Mouse (Mus musculus): ENCODE results near the gene Mterf2. TPM values are rescaled to one million over a fixed set of nuclear protein-coding genes. Genes with fewer than 3 reads are reported as not detected.

Gene Mterf2
- 27.4 and 27.8 TPM in 2 replicates for polyA plus RNA-seq (2016; fragmentation: Nextera tagmentation; extraction: Ambion mirVana)

DNA sequence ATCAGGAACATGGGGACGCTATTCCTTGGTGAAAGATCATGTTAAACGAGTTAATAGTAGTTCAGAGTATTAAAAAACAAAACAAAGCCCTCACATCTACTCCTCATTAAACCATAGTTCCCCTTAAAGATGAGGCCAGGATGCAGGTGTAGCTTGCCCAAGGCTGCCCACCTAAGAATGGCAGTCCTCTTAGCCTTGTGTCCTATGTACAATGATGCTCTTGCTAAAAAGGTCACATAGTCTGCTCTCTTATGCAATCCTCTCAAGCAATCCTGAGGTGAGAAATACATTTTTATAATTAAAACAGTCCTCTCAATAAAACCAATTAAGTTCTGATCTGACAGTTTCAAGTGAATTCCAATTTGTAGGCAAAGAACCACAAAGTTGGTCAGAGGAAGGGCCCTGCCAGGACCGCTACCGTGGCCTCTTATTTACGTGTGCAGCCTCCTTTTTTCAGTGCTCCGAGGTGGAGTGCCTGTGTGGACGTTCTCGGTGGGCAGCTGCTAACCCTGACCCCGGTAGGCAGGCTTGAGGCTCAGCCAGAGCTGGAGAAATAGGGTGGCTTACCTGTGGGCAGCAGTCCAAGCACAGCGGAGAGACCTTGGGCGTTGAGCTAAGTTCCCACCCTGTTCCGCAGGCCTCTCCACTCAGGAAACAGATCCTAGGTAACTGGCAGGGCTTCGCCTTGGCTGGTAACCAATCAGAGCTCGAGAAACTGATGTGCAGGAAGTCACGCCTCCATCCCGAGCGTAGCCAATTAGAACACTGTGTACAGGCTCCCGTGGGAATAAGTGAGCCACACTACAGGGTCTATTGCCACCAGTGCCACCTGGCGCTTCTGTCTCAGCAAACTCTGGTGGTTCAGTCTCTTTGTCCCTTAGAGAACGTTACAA is at the start of gene Mterf2:
Gene Mterf2, minus strand, starts transcription at position 633 of the 893 bp plus-strand sequence.
- WGBS = 8% methylated on average over 20 of the region's 20 CpGs
- DNase-seq (ENCODE audit: low spot score) = peak; percentile 92
- Histone ChIP-seq H3K27ac (replicated peaks) (peak within 1 kb of the TSS; percentile 84), H3K4me3 (peak within 1 kb of the TSS; percentile 68), H3K9me3 (no peaks in the 10 kb centered on the region), H3K27me3 (replicated peaks; ENCODE audit: low read depth, poor library complexity, severe bottlenecking) (no peaks in the 10 kb centered on the region), H3K4me1 (peaks cover 15% of the 10 kb centered on the region), H3K36me3 (replicated peaks) (peaks cover 43% of the 10 kb centered on the region)

DNA sequence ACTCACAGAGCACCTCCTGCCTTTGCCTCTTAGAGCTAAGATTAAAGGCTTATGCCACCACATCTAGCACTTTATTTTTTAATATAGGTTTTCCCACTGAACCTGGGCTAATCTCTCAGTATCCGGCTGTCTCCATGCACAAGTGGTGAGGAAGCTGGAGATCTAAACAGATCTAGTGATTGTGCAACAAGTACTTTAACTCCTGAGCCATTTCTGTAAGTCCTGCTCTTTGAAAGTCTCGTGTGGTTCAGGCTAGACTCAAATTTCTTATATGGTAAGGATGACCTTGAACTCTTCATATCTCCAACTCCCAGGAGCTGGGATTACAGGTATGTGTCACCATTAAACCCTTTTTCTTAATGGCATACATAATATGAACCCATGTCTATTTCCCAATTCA is 48.8 kb upstream of the Mterf2 start:
- Histone ChIP-seq H3K4me3 (no peak overlapping the region), H3K4me1 (0 out of 2 replicates have a peak, but pooled peaks cover 6% of the 10 kb centered on the region), H3K27me3 (replicated peaks; ENCODE audit: low read depth, poor library complexity, severe bottlenecking) (no peaks in the 10 kb centered on the region), H3K27ac (replicated peaks) (no peak overlapping the region), H3K36me3 (replicated peaks) (no peaks in the 10 kb centered on the region), H3K9me3 (no peaks in the 10 kb centered on the region)
- no peak for DNase-seq (ENCODE audit: low spot score)
- 76% methylated on average over 2 of the region's 2 CpGs for WGBS

DNA sequence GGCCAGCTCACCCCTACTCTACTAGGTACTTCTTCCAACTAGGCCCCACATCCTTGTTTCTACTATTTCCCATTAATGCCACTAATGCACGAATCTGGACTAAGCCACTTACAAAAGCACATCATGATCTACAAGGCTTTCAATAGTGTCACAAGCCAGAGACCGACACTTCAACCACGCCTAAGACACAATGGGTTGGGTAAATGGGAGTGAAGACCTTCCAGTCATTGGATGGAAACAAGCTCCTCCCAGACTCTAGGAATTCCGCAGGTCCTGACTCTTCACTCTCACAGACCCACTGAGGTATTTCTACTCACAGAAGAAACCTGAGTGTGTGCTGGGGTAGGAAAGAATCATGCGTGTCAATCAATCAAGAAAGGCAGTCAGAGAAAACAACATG is 37.5 kb upstream of the Mterf2 start:
- H3K4me3 ChIP-seq = no peak overlapping the region
- WGBS = 90% methylated on average over 5 of the region's 5 CpGs
- 0 out of 2 replicates have a peak, but pooled peaks cover 3% of the 10 kb centered on the region for H3K4me1 ChIP-seq
- no peaks in the 10 kb centered on the region for H3K9me3 ChIP-seq
- no peak for DNase-seq (ENCODE audit: low spot score)
- no peaks in the 10 kb centered on the region for H3K36me3 ChIP-seq (replicated peaks)
- H3K27ac ChIP-seq (replicated peaks) = no peak overlapping the region
- no peaks in the 10 kb centered on the region for H3K27me3 ChIP-seq (replicated peaks; ENCODE audit: low read depth, poor library complexity, severe bottlenecking)

DNA sequence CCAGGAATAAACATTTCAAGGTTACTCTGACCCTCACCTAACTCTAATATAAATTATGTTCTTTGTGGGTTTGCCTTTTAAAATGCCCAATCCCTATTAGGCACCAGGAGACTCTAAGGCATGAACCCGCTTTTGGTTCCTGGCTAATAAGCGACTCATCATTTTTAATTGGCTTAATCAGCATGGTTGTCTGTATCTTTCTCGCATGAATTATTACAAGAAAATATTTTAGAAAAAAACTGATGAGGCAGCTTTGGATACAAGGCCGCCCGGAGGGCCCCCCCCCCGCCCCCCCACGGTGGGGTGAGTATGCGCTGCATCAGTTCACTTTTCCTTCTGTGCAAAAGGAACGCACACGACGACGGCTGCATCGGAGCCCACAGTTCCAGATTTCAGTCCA is 37.0 kb upstream of the Mterf2 start:
- 0 out of 2 replicates have a peak, but pooled peaks cover 3% of the 10 kb centered on the region for H3K4me1 ChIP-seq
- DNase-seq (ENCODE audit: low spot score) = no peak
- H3K36me3 ChIP-seq (replicated peaks) = no peaks in the 10 kb centered on the region
- 92% methylated on average over 13 of the region's 13 CpGs for WGBS
- H3K4me3 ChIP-seq = no peak overlapping the region
- H3K9me3 ChIP-seq = no peaks in the 10 kb centered on the region
- H3K27ac ChIP-seq (replicated peaks) = no peak overlapping the region
- H3K27me3 ChIP-seq (replicated peaks; ENCODE audit: low read depth, poor library complexity, severe bottlenecking) = no peaks in the 10 kb centered on the region

DNA sequence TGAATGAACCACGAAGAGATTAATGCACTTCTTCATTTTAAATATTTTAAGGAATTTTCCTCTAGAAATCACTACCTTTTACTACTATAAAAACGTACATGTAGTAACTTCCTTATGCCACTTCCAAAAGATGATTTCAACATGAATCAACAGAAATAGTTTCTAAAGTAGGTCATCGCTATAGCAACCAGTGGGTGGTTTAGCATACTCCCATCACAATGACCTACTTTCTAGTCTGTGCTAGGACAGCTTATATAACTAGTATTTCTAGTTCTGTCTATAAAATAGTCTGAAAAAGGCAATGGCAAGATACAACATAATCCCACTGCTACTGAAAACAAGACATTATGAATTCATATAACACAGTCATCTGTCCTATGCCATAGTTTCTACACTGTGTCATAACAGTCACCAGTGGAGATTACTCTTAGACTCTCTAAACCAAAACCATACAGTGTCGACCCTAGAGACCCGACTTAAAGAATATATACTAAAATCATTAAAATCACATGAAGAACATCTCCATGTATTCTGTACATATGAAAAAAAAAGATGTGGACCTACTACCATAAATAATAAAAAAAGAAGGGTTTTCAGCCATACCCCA is 34.0 kb upstream of the Mterf2 start:
- WGBS = 89% methylated on average over 5 of the region's 5 CpGs
- Histone ChIP-seq H3K27me3 (replicated peaks; ENCODE audit: low read depth, poor library complexity, severe bottlenecking) (no peaks in the 10 kb centered on the region), H3K4me1 (0 out of 2 replicates have a peak, but pooled peaks cover 3% of the 10 kb centered on the region), H3K4me3 (no peak overlapping the region), H3K9me3 (no peaks in the 10 kb centered on the region), H3K36me3 (replicated peaks) (no peaks in the 10 kb centered on the region), H3K27ac (replicated peaks) (no peak overlapping the region)
- no peak for DNase-seq (ENCODE audit: low spot score)

DNA sequence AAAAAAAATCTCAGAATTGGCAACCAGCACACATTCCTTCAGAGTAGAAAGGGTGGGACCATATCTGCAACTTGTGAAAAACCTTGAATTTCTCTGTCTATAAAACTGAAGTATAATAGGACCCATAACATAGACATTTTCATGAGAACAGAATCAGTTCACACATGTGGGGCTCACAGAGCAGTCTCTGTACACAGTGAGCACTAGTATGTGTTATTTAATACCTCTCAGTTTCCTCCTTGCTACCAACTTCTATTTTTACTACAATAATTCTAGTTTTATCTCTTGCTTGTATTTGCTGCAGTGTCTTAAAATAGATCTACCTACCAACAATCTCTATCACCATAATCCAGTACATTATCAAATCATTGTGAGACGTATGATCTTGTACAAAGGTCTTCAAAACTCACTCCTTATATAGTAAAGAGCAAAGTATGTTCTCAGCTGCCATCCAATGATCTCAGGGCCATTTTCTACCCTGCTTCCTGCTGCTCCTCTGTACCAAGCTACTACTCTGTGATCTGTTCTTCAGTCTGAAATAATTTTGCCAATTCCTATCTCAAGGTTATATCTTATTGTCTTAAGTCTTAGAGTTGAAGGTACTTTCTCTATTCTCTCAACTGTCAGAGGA is 32.3 kb upstream of the Mterf2 start:
- 0 out of 2 replicates have a peak, but pooled peaks cover 3% of the 10 kb centered on the region for H3K4me1 ChIP-seq
- no peak overlapping the region for H3K4me3 ChIP-seq
- H3K27ac ChIP-seq (replicated peaks) = no peak overlapping the region
- WGBS = 84% methylated on average over 1 of the region's 1 CpGs
- H3K9me3 ChIP-seq = no peaks in the 10 kb centered on the region
- 0 out of 2 replicates have a peak, but pooled peaks cover 2% of the 10 kb centered on the region for H3K36me3 ChIP-seq (replicated peaks)
- H3K27me3 ChIP-seq (replicated peaks; ENCODE audit: low read depth, poor library complexity, severe bottlenecking) = no peaks in the 10 kb centered on the region
- no peak for DNase-seq (ENCODE audit: low spot score)

DNA sequence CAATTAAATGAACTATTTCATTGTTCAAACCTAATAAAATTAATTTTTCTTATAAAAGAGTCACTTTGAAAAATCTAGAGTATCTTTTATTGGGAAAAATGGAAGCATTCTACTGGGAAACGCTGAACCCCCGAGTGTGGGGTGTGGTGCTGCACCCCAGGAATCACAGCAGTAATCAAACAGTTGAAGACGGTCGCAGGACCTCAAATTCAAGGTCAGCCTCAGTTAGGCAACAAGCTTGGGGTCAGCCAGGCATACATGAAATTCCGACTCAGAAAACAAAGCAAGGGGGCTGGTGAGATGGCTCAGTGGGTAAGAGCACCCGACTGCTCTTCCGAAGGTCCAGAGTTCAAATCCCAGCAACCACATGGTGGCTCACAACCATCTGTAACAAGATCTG is 29.6 kb upstream of the Mterf2 start:
- Histone ChIP-seq H3K9me3 (no peaks in the 10 kb centered on the region), H3K27ac (replicated peaks) (no peak overlapping the region), H3K4me1 (0 out of 2 replicates have a peak, but pooled peaks cover 3% of the 10 kb centered on the region), H3K27me3 (replicated peaks; ENCODE audit: low read depth, poor library complexity, severe bottlenecking) (no peaks in the 10 kb centered on the region), H3K4me3 (no peak overlapping the region), H3K36me3 (replicated peaks) (0 out of 2 replicates have a peak, but pooled peaks cover 2% of the 10 kb centered on the region)
- no peak for DNase-seq (ENCODE audit: low spot score)
- WGBS = 92% methylated on average over 7 of the region's 7 CpGs

DNA sequence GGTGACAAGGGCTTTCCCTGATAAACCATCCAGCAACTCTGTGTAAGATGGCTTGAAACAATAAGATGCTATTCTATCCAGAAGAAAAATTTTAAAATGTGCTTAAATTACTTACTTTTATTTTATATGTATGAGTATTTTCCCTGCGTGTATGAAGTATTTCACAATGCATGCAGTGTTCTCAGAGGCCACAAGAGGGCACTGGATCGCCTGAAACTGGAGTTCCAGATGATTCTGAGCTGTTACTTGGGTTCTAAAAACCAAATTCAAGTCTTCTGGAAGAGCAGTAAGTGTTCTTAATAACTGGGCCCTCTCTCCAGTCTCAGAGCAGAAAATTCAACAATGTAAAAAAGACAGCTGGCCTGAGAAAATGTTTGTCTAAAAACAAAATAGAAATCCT is 26.4 kb upstream of the Mterf2 start:
- H3K27ac ChIP-seq (replicated peaks) = no peak overlapping the region
- WGBS = 11% methylated on average over 2 of the region's 2 CpGs
- H3K9me3 ChIP-seq = no peaks in the 10 kb centered on the region
- no peaks in the 10 kb centered on the region for H3K4me1 ChIP-seq
- DNase-seq (ENCODE audit: low spot score) = peak; percentile 40
- no peaks in the 10 kb centered on the region for H3K27me3 ChIP-seq (replicated peaks; ENCODE audit: low read depth, poor library complexity, severe bottlenecking)
- H3K36me3 ChIP-seq (replicated peaks) = peaks cover 8% of the 10 kb centered on the region
- H3K4me3 ChIP-seq = no peak overlapping the region

DNA sequence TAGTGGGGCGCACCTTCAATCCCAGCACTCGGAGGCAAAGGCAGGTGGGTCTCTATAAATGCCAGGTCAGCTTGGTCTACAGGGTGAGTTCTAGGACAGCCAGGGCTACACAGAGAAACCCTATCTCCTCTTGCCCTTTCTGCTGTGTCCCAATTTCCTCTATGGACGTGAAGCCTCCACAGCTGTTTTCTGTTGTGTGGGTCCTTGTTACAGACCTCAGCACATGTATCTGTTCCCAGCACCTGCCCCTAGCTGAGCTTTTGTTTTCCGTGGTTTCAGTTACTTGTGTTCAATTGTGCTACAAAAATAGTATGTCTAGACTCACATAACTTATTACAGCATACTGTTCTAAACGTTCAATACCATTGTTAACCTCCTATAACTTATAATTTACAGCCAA is 21.4 kb upstream of the Mterf2 start:
- WGBS = 86% methylated on average over 5 of the region's 5 CpGs
- Histone ChIP-seq H3K4me1 (no peaks in the 10 kb centered on the region), H3K27me3 (replicated peaks; ENCODE audit: low read depth, poor library complexity, severe bottlenecking) (no peaks in the 10 kb centered on the region), H3K9me3 (no peaks in the 10 kb centered on the region), H3K36me3 (replicated peaks) (peaks cover 41% of the 10 kb centered on the region), H3K27ac (replicated peaks) (no peak overlapping the region), H3K4me3 (no peak overlapping the region)
- no peak for DNase-seq (ENCODE audit: low spot score)

DNA sequence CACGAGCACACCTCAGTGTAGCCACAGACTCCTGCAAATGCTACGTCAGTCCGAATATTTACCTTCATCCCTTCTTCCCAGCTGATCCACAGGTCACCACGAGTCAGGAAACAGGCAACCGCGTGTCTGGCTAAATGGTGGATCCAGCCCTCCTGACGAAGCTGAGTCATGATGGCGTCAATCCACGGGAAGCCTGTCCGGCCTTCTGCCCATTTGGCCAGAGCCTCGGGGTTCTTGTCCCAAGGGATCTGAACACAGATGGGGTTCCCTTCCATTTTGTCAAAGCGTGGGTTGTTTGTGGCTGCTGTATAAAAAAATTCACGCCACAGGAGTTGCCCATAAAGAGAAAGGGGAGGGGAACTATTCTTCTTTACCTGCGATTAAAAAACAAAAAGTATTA is 18.5 kb upstream of the Mterf2 start:
- WGBS = 90% methylated on average over 14 of the region's 14 CpGs
- no peaks in the 10 kb centered on the region for H3K4me1 ChIP-seq
- no peaks in the 10 kb centered on the region for H3K9me3 ChIP-seq
- peaks cover 69% of the 10 kb centered on the region for H3K36me3 ChIP-seq (replicated peaks)
- H3K27ac ChIP-seq (replicated peaks) = no peak overlapping the region
- no peak for DNase-seq (ENCODE audit: low spot score)
- H3K4me3 ChIP-seq = no peak overlapping the region
- no peaks in the 10 kb centered on the region for H3K27me3 ChIP-seq (replicated peaks; ENCODE audit: low read depth, poor library complexity, severe bottlenecking)

DNA sequence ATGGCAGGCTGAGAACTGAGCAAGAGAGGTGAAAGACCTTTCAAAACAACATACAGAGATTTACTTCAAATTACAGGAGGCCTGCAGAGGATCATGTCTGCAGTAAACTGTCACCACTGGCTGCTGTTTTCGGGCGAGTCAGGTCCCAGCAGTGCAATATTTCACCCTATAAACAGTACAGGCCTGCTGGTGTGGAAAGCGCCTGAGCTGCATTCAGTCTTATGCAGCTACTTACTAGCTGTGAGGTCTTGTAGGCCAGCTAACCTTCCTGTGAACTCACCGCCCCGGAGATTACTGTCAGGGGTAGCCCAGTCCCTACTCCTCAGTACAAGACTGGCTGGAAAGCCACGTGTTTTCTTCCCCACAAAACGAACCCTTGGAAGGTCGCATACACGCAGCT is 13.6 kb upstream of the Mterf2 start:
- H3K27ac ChIP-seq (replicated peaks) = no peak overlapping the region
- H3K36me3 ChIP-seq (replicated peaks) = peaks cover 57% of the 10 kb centered on the region
- no peak for DNase-seq (ENCODE audit: low spot score)
- no peaks in the 10 kb centered on the region for H3K27me3 ChIP-seq (replicated peaks; ENCODE audit: low read depth, poor library complexity, severe bottlenecking)
- no peaks in the 10 kb centered on the region for H3K4me1 ChIP-seq
- H3K4me3 ChIP-seq = no peak overlapping the region
- no peaks in the 10 kb centered on the region for H3K9me3 ChIP-seq
- 84% methylated on average over 9 of the region's 9 CpGs for WGBS

DNA sequence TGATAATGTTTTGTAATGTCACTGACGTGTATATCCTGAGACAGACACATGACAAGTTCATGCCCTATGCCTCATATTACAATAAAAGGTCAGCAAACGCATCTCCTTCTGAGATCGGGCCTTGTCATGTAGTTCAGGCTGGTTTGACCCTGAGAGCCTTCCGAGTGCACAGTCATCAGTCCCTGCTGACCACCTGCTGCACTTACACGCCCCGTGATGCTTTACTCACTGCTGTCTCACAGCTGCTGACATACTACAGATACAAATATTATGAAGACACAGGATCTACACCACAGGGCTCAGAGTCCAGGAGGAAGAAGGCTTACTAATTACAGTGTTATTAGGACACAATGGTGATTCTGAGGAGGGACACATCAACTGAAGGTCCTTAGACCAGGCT is 8.7 kb upstream of the Mterf2 start:
- DNase-seq (ENCODE audit: low spot score) = no peak
- peaks cover 33% of the 10 kb centered on the region for H3K36me3 ChIP-seq (replicated peaks)
- H3K9me3 ChIP-seq = no peaks in the 10 kb centered on the region
- H3K4me1 ChIP-seq = no peaks in the 10 kb centered on the region
- no peak overlapping the region for H3K27ac ChIP-seq (replicated peaks)
- H3K4me3 ChIP-seq = no peak overlapping the region
- 86% methylated on average over 6 of the region's 6 CpGs for WGBS
- H3K27me3 ChIP-seq (replicated peaks; ENCODE audit: low read depth, poor library complexity, severe bottlenecking) = no peaks in the 10 kb centered on the region
